Mouse (Mus musculus) stomach, postnatal 0 days (tissue): ENCODE measurements around the gene Celf2.

Source experiments
- CTCF ChIP-seq: IDR thresholded peaks from 2 replicates; pipeline ENCODE4 v1.5.1; 2016; ENCODE audit warnings: antibody characterized with exemption, low read depth, mild to moderate bottlenecking, moderate library complexity
- EP300 ChIP-seq: optimal IDR thresholded peaks from 2 replicates; pipeline ENCODE3; 2016; ENCODE audit warnings: antibody characterized with exemption

GRCm38 (mm10) chr2:6796754-6797153 lies 712.6 kb downstream of the Celf2 start:
- TF ChIP-seq EP300 (no peak), CTCF (no peak)
